Mouse (Mus musculus): ENCODE data around the gene Ccnjl. TPM values are rescaled to one million over a fixed set of nuclear protein-coding genes. Genes with fewer than 3 reads are reported as not detected.

Gene Ccnjl
- polyA plus RNA-seq, 1 experiment from 2014 or later, result 13.5 TPM

DNA sequence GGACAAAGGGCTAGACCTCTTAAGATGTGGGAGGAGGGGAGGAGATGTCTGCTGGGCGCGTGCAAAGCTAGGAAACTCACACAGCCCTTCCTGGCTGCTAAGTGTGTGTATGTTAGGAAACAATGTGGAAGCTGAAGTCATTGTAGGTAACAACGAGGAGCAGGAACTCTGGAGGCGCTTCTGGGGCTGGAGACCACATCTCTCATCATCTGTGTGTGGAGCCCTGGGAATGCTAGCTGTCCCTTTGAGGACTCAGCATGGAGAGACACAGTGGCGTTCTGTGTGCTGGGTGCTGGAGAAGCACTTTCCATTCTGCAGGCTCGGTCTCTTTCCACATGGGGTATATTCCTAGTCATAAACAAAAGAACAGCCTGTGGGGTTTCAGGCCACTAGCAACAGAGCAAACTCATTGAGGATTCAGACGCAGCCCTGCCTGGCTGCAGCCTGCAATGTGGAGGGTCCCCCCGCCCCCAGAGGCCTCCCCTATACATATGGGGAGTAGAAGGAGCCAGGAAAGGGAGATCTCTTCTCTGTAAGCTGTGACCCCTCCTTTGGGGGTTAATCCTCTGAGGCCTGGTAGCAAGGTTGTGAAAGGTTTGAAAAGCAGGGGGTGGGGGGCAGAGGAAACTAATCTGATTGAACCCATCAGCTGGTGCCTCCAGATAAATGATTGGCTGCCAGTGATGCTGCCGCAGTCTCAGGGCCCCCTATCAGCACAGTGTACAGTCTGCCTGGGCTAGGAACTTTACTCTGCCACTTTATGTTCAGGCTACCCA lies 47.0 kb downstream of the Ccnjl start:
- Histone ChIP-seq H3K9me3 (no peaks in the 10 kb centered on the region), H3K9ac (no peak overlapping the region), H3K36me3 (no peaks in the 10 kb centered on the region), H3K4me3 (replicated peaks) (no peak overlapping the region), H3K4me2 (peak overlapping the region; percentile 4; the same call in 1 of the 2 replicates), H3K27me3 (replicated peaks) (no peaks in the 10 kb centered on the region), H3K4me1 (peaks cover 13% of the 10 kb centered on the region), H3K27ac (peak overlapping the region; percentile 74)
- ATAC-seq (ENCODE audit: insufficient read depth, low FRiP score, low read depth), result no peak; the same call in none of the 2 replicates
- WGBS, result 18% methylated on average over 9 of the region's 9 CpGs

DNA sequence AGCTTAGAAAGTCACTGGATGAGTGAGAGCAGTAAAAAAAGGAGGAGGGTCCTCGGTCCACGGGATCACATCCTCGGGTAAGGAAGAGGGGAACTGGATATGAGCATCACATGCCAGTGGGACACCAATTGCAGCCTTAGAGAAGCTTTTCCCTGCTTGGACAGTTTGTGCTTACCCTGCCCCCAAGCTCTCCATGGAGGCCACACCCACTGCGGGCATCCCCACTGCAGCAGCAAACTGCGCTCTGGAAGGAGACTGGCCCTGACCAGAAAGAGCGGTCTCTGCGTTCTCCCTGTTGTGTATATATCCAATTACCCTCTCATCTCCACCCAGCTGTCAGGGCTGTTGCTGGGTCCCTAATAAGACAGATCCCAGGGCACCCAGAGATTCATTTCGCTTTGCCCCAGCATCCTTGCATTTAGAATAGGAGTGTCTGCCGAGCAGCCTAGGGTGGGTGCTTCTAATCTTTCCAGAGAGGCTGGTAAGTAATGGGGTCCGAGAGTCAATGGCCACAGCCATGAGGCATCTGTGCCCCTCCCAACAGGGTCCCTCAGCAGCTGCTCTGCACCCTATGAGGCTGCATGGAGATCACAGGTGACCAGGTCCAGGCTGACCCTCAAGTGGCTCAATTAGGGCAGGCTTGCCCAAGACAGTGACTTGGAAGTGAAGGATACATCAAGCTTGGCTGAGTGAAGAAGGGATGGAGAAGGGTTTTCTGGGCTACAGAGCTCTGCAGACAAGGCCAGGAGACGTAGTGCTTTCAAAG lies 49.3 kb downstream of the Ccnjl start:
- no peak for ATAC-seq (ENCODE audit: insufficient read depth, low FRiP score, low read depth)
- H3K4me2 ChIP-seq, result no peak overlapping the region
- H3K4me3 ChIP-seq (replicated peaks), result no peak overlapping the region
- peaks cover 13% of the 10 kb centered on the region for H3K4me1 ChIP-seq
- H3K36me3 ChIP-seq, result no peaks in the 10 kb centered on the region
- WGBS, result 61% methylated on average over 11 of the region's 11 CpGs
- no peak overlapping the region for H3K27ac ChIP-seq
- no peaks in the 10 kb centered on the region for H3K9me3 ChIP-seq
- H3K27me3 ChIP-seq (replicated peaks), result no peaks in the 10 kb centered on the region
- H3K9ac ChIP-seq, result no peak overlapping the region

DNA sequence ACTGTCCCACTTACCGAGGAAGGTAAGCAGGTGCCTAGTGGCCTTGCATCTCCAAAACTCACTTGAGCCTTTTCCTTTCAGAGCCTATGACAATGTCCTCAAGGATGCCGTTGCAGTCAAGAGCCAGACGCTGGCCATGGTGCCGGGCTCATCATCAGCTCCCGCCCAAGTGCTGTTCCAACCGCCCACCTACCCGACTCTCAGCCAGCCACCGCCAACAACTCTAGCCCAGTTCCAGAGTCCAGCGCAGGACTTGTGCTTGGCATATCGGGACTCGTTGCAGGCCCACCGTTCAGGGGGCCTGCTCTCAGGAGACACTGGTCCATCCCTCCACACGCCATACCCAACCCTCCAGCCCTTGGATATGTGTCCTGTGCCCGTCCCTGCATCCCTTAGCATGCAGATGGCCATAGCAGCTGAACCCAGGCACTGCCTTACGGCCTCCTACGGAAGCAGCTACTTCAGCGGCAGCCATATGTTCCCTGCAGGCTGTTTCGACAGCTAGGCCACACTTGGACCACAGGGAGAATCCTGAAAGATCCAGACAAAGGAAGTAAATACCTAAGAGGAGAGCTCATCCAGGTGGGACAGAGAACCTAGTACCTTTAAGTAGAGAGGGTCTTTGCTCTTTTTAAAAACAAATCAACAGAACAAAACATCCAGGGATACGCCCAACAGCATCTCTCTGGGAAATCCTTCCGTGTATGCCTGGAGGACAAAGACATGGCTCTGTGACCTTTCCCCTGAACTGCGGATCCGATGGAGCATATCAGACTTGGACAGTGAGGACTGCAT lies 56.8 kb downstream of the Ccnjl start:
- no peak; the same call in 1 of the 2 replicates for ATAC-seq (ENCODE audit: insufficient read depth, low FRiP score, low read depth)
- Histone ChIP-seq H3K4me1 (no peaks in the 10 kb centered on the region), H3K27me3 (replicated peaks) (no peaks in the 10 kb centered on the region), H3K27ac (no peak overlapping the region), H3K36me3 (0 out of 2 replicates have a peak, but pooled peaks cover 12% of the 10 kb centered on the region), H3K4me2 (no peak overlapping the region), H3K9me3 (no peaks in the 10 kb centered on the region), H3K9ac (no peak overlapping the region), H3K4me3 (replicated peaks) (no peak overlapping the region)
- 90% methylated on average over 22 of the region's 22 CpGs for WGBS

DNA sequence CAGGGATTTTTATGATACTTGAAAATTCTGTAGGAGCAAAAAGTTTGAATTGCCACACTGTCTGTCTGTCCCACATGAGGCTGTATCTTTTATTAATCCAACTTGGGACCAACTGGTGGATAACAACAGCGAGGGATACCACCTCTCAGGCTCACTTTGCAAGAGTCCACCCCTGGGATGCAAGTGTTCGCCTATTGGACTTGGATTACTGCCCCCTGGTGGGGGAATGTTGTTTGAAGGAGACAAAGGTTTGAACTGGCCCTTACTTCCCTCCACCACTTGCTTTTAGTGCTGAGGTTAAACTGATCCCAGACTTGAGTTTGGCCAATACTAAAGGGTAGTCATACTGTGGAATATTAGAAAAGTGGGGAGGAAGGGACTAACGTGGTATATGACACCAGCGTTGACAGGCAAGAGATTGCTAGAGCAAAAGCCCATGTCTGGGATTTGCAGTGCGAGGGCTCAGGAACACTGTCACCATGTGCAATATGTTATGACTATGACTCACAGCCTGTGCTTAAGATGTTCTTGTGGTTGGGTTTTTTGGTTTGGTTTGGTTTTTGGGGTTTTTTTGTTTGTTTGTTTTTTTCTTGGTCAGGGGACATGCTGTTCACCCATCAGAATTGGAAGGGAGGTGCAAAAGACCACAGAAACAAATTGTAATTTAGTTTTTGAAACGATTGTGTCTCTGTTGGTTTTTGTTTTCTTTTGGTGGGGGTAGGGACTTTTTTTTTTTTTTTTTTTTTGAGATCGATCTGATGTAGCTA lies 57.9 kb downstream of the Ccnjl start, which contains the start of gene 4933415A04Rik:
TSS of gene 4933415A04Rik (plus strand) at position 717 of the 767 bp plus-strand sequence.
- Histone ChIP-seq H3K4me3 (replicated peaks) (no peak within 1 kb of the TSS), H3K4me1 (no peaks in the 10 kb centered on the region), H3K27ac (no peak within 1 kb of the TSS), H3K4me2 (no peak within 1 kb of the TSS), H3K36me3 (0 out of 2 replicates have a peak, but pooled peaks cover 12% of the 10 kb centered on the region), H3K9ac (no peak within 1 kb of the TSS), H3K9me3 (no peaks in the 10 kb centered on the region), H3K27me3 (replicated peaks) (no peaks in the 10 kb centered on the region)
- ATAC-seq (ENCODE audit: insufficient read depth, low FRiP score, low read depth), result no peak
- WGBS, result 67% methylated on average over 7 of the region's 7 CpGs

DNA sequence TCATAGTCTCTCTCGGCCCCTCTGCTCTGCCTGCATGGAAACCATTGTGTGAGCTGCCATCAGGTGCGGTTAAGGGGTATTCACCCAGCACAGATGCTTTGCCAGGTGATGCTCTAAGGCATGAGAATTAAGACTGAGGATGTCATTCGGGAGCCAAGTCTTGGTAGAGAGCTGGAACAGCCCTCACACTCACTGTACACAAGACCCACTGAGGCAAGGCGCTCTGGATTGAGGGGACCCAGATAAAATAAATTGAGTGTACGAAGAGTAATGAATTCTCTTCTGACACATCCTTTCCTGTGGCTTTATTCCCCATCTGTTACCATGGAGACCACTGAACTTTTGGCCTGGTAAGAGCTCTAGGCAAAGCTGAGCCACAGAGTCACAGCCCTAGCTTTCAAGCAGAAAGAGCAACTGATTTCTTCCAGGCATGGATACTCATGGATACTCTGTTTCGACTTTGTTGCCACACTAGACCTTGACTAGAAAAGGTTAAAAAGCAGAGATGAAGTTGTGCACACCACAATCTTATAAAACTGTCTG lies 61.0 kb downstream of the Ccnjl start:
- Histone ChIP-seq H3K4me1 (no peaks in the 10 kb centered on the region), H3K4me3 (replicated peaks) (no peak overlapping the region), H3K4me2 (no peak overlapping the region), H3K9ac (no peak overlapping the region), H3K27me3 (replicated peaks) (no peaks in the 10 kb centered on the region), H3K27ac (no peak overlapping the region), H3K9me3 (no peaks in the 10 kb centered on the region), H3K36me3 (0 out of 2 replicates have a peak, but pooled peaks cover 8% of the 10 kb centered on the region)
- no peak for ATAC-seq (ENCODE audit: insufficient read depth, low FRiP score, low read depth)
- WGBS, result 48% methylated on average over 6 of the region's 6 CpGs

DNA sequence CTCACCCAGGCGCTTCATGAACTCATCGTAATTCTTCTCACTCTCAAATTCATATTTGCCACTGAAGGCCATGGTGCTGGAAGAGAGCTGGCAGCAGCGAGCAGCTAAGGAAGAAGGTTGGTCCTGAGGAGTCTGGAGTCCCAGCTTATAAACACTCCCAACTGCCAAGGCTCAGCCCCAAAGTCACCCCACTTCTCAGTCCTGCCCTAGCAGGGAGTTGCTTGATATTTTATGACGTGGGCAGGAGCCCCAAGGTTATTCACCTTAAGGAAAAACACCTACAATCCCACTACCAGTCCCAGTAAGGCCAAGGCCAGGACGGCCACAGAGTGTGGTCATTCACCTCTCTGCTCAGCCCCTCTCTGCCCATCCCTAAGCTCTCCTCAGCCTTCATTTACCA lies 72.9 kb downstream of the Ccnjl start, which contains the start of gene Fabp6:
TSS of gene Fabp6 (minus strand) at position 101 of the 400 bp plus-strand sequence.
- Histone ChIP-seq H3K27me3 (replicated peaks) (no peaks in the 10 kb centered on the region), H3K36me3 (no peaks in the 10 kb centered on the region), H3K4me1 (no peaks in the 10 kb centered on the region), H3K9ac (no peak within 1 kb of the TSS), H3K4me3 (replicated peaks) (no peak within 1 kb of the TSS), H3K9me3 (no peaks in the 10 kb centered on the region), H3K27ac (no peak within 1 kb of the TSS), H3K4me2 (no peak within 1 kb of the TSS)
- ATAC-seq (ENCODE audit: insufficient read depth, low FRiP score, low read depth), result no peak
- WGBS, result 87% methylated on average over 5 of the region's 5 CpGs

DNA sequence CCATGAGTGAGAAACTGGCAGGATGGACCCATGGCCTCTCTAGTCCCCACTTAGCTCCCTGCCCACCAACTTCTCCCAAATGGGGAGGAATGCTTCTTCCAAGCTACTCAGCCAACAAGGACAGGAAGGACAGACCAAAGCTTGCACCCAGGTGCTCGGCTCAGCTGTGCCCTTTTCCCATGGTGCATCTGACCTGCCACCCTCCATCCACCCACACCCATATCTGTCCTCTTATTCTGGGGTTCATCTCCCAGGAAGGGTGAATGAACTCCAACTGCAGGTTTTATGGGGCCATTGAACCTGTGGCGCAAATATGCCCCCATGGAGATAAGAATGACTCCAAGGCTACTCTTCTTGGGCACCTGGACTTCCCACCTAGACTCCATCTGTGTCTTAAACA lies 75.6 kb downstream of the Ccnjl start:
- Histone ChIP-seq H3K4me1 (no peaks in the 10 kb centered on the region), H3K9ac (no peak overlapping the region), H3K9me3 (no peaks in the 10 kb centered on the region), H3K4me3 (replicated peaks) (no peak overlapping the region), H3K36me3 (no peaks in the 10 kb centered on the region), H3K4me2 (no peak overlapping the region), H3K27me3 (replicated peaks) (no peaks in the 10 kb centered on the region), H3K27ac (no peak overlapping the region)
- WGBS, result 78% methylated on average over 2 of the region's 2 CpGs
- ATAC-seq (ENCODE audit: insufficient read depth, low FRiP score, low read depth), result no peak

DNA sequence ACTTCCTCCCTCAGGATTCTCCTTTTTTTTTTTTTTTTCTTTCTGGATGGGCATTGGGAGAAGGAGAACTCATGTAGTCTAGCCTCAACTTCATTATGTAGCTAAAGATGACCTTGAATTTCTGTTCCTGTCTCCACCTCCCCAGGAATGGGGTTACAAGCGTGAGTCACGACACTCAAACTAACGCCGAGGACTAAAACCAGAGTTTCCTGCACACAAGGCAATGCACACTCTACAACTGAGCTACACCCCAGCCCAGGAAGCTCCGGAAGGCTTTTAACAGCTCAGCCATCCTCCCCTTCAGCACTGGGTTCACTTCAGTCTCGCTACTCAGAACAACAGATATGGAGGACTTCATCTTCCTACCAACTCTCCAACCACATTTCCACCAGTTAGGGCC lies 76.3 kb downstream of the Ccnjl start:
- Histone ChIP-seq H3K4me3 (replicated peaks) (no peak overlapping the region), H3K9me3 (no peaks in the 10 kb centered on the region), H3K4me2 (no peak overlapping the region), H3K27me3 (replicated peaks) (no peaks in the 10 kb centered on the region), H3K9ac (no peak overlapping the region), H3K4me1 (no peaks in the 10 kb centered on the region), H3K27ac (no peak overlapping the region), H3K36me3 (no peaks in the 10 kb centered on the region)
- ATAC-seq (ENCODE audit: insufficient read depth, low FRiP score, low read depth), result no peak
- WGBS, result 83% methylated on average over 6 of the region's 6 CpGs

DNA sequence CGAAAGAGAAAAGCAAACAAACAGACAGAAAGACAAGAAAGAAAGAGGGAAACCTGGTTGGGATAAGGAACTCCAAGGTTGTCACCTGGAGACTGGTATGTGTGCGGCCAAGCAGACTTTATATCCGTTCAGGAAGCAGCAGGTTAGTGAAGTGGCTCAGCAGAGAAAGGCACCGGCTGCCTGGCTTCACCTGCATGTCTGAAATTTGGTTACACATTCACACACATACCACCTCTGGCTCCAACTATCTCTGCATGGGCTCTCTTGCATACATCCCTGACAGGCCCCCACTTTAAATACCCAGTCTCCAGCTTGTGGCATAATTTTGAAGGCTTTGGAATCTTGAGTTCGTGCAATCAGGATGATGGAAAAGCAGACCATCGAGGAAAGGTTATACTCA lies 77.3 kb downstream of the Ccnjl start:
- Histone ChIP-seq H3K4me1 (no peaks in the 10 kb centered on the region), H3K4me3 (replicated peaks) (no peak overlapping the region), H3K4me2 (no peak overlapping the region), H3K36me3 (no peaks in the 10 kb centered on the region), H3K27me3 (replicated peaks) (no peaks in the 10 kb centered on the region), H3K9me3 (no peaks in the 10 kb centered on the region), H3K9ac (no peak overlapping the region), H3K27ac (no peak overlapping the region)
- 79% methylated on average over 6 of the region's 6 CpGs for whole genome bisulfite sequencing
- ATAC-seq (ENCODE audit: insufficient read depth, low FRiP score, low read depth), result no peak

DNA sequence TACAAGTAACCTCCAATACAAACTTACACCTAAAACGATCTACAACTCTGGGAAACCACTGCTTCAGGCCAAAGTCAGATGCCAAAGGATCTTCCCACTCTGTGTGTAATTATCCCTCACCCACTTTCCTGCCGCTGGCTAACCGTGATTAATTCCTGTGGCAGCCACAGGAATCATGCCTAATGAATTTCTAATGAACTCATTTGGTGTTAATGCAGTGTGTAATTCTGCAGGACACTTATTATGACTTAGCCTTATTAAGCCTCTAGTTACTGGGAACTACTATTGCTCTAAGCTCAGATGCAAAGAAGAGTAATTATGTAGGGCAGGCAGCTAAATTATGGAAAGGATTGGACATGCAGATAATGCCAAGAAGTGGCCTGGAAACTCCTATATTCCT lies 79.9 kb downstream of the Ccnjl start:
- Histone ChIP-seq H3K27me3 (replicated peaks) (no peaks in the 10 kb centered on the region), H3K4me1 (0 out of 2 replicates have a peak, but pooled peaks cover 6% of the 10 kb centered on the region), H3K27ac (no peak overlapping the region), H3K9ac (no peak overlapping the region), H3K36me3 (no peaks in the 10 kb centered on the region), H3K4me3 (replicated peaks) (no peak overlapping the region), H3K9me3 (no peaks in the 10 kb centered on the region), H3K4me2 (no peak overlapping the region)
- 83% methylated on average over 3 of the region's 3 CpGs for WGBS
- no peak for ATAC-seq (ENCODE audit: insufficient read depth, low FRiP score, low read depth)

Data from stomach, embryonic 15.5 days (tissue).